Mouse (Mus musculus) limb, embryonic 14.5 days (tissue): Measurements from ENCODE around the gene Map7d1. TPM values are rescaled to one million over a fixed set of nuclear protein-coding genes. Genes with fewer than 3 reads are reported as not detected.

Experiments
- ATAC-seq: fragments of 200-750 bp; cut with Nextera tagmentation; 2 replicates; pipeline ENCODE4 v1.8.0; 2017; ENCODE audit warnings: low read depth, moderate number of reproducible peaks, moderate TSS enrichment; ENCODE audit not compliant: low FRiP score
- DNase-seq: peaks from one replicate; pipeline ENCODE4 v3.0.0-alpha.2; 2015; ENCODE audit warnings: low spot score
- H3K27ac ChIP-seq: fragments of 300-500 bp; sonication (generic); replicated peaks from 2 replicates; pipeline ENCODE4 v1.5.1; 2014; ENCODE audit warnings: low read depth, mild to moderate bottlenecking, low read length, moderate library complexity, mixed read lengths
- H3K27me3 ChIP-seq: fragments of 300-500 bp; sonication (generic); 2 replicates; pipeline ENCODE4 v1.6.1; 2014; ENCODE audit warnings: low read length, mixed read lengths; ENCODE audit not compliant: control insufficient read depth, insufficient read depth
- H3K36me3 ChIP-seq: fragments of 300-500 bp; sonication (generic); 2 replicates; pipeline ENCODE4 v1.6.1; 2014; ENCODE audit warnings: mild to moderate bottlenecking, low read length, moderate library complexity, mixed read lengths; ENCODE audit not compliant: control insufficient read depth, insufficient read depth
- H3K4me1 ChIP-seq: fragments of 300-500 bp; sonication (generic); 2 replicates; pipeline ENCODE4 v1.6.1; 2014; ENCODE audit warnings: antibody characterized with exemption, low read length, mixed read lengths; ENCODE audit not compliant: control insufficient read depth, insufficient read depth
- H3K4me2 ChIP-seq: fragments of 300-500 bp; sonication (generic); replicated peaks from 2 replicates; pipeline ENCODE4 v1.6.1; 2014; ENCODE audit warnings: low read depth, mild to moderate bottlenecking, low read length, moderate library complexity; ENCODE audit not compliant: severe bottlenecking
- H3K4me3 ChIP-seq: fragments of 300-500 bp; sonication (generic); replicated peaks from 2 replicates; pipeline ENCODE4 v1.5.1; 2014; ENCODE audit warnings: low read length
- H3K9ac ChIP-seq: fragments of 300-500 bp; sonication (generic); 2 replicates; pipeline ENCODE4 v1.6.1; 2014; ENCODE audit warnings: mild to moderate bottlenecking, low read depth, low read length, moderate library complexity; ENCODE audit not compliant: severe bottlenecking
- H3K9me3 ChIP-seq: fragments of 300-500 bp; sonication (generic); 2 replicates; pipeline ENCODE4 v1.6.1; 2016; ENCODE audit warnings: low read length; ENCODE audit not compliant: control insufficient read depth
- POLR2A ChIP-seq: fragments of 200-500 bp; IDR thresholded peaks from 2 replicates; pipeline ENCODE4 v1.8.0; 2012; ENCODE audit warnings: inconsistent platforms, mild to moderate bottlenecking, moderate library complexity, borderline replicate concordance; ENCODE audit not compliant: insufficient read depth, insufficient read length; ENCODE audit errors: extremely low read depth
- WGBS: fragments of 180-500 bp; shearing (Covaris S2); extraction: QIAGEN DNeasy Blood & Tissue Kit; methylation state at CpG from one replicate; pipeline ENCODE4 v1.1.7; 2014; 5-methylcytosine and 5-hydroxymethylcytosine counted together
- polyA plus RNA-seq, 2 experiments: library from polyadenylated mRNA; depleted of rRNA in 1 of 2; stranded (reverse) in 1 of 2; unstranded in 1 of 2; fragments of >200 nt; fragmentation: Nextera tagmentation in 1 of 2; extraction: Ambion mirVana in 1 of 2; gene quantifications; 2 replicates each; pipeline versions ENCODE4 v1.2.1 to v1.2.3; 2012 to 2014

The Map7d1 gene
- polyA plus RNA-seq, 2 experiments: 58.3 to 113 TPM

- no peaks in the 10 kb centered on the region for H3K9me3 ChIP-seq
- peaks cover 9% of the 10 kb centered on the region for H3K4me1 ChIP-seq
- H3K4me2 ChIP-seq: no peak overlapping the region
- no peak overlapping the region for H3K27ac ChIP-seq
- DNase-seq (no peak), ATAC-seq (no peak)
- no peaks in the 10 kb centered on the region for H3K27me3 ChIP-seq
- no peak overlapping the region for H3K9ac ChIP-seq
- TF ChIP-seq POLR2A: no peak
- WGBS: 92% methylated on average over 4 of the region's 4 CpGs
- peaks cover 59% of the 10 kb centered on the region for H3K36me3 ChIP-seq
- H3K4me3 ChIP-seq: no peak overlapping the region
Observed at GRCm38 (mm10) chr4:126194916-126195315, 61.2 kb downstream of the Map7d1 start.

- H3K9ac ChIP-seq: no peak overlapping the region
- no peak overlapping the region for H3K4me2 ChIP-seq
- no peaks in the 10 kb centered on the region for H3K27me3 ChIP-seq
- no peak overlapping the region for H3K27ac ChIP-seq
- ATAC-seq (no peak), DNase-seq (no peak)
- peaks cover 66% of the 10 kb centered on the region for H3K36me3 ChIP-seq
- no peaks in the 10 kb centered on the region for H3K9me3 ChIP-seq
- TF ChIP-seq POLR2A: no peak
- no peak overlapping the region for H3K4me3 ChIP-seq
- H3K4me1 ChIP-seq: peaks cover 4% of the 10 kb centered on the region; the same call in 1 of the 2 replicates
Observed at GRCm38 (mm10) chr4:126194216-126194615, 61.9 kb downstream of the Map7d1 start.

GRCm38 (mm10) chr4:126190636-126191035 is 65.5 kb downstream of the Map7d1 start:
- Histone ChIP-seq H3K36me3 (peaks cover 74% of the 10 kb centered on the region), H3K4me1 (no peaks in the 10 kb centered on the region), H3K9ac (no peak overlapping the region), H3K27ac (no peak overlapping the region), H3K4me3 (no peak overlapping the region), H3K4me2 (no peak overlapping the region), H3K9me3 (no peaks in the 10 kb centered on the region), H3K27me3 (no peaks in the 10 kb centered on the region)
- DNase-seq (no peak), ATAC-seq (no peak)
- 92% methylated on average over 2 of the region's 2 CpGs for WGBS
- TF ChIP-seq POLR2A: no peak

- H3K27ac ChIP-seq: no peak overlapping the region
- no peaks in the 10 kb centered on the region for H3K9me3 ChIP-seq
- no peak for DNase-seq
- 87% methylated on average over 3 of the region's 3 CpGs for WGBS
- TF ChIP-seq POLR2A: no peak
- H3K4me1 ChIP-seq: no peaks in the 10 kb centered on the region
- no peak overlapping the region for H3K9ac ChIP-seq
- peaks cover 72% of the 10 kb centered on the region for H3K36me3 ChIP-seq
- H3K27me3 ChIP-seq: no peaks in the 10 kb centered on the region
- no peak overlapping the region for H3K4me2 ChIP-seq
- H3K4me3 ChIP-seq: no peak overlapping the region
- no peak for ATAC-seq
Observed at GRCm38 (mm10) chr4:126187096-126187495, 69.0 kb downstream of the Map7d1 start.

GRCm38 (mm10) chr4:126183034-126183433 is 73.1 kb downstream of the Map7d1 start:
- Histone ChIP-seq H3K9me3 (no peaks in the 10 kb centered on the region), H3K4me3 (no peak overlapping the region), H3K36me3 (peaks cover 80% of the 10 kb centered on the region), H3K27ac (no peak overlapping the region), H3K9ac (no peak overlapping the region), H3K27me3 (no peaks in the 10 kb centered on the region), H3K4me1 (no peaks in the 10 kb centered on the region), H3K4me2 (no peak overlapping the region)
- WGBS: 94% methylated on average over 5 of the region's 5 CpGs
- DNase-seq (no peak), ATAC-seq (no peak)
- TF ChIP-seq POLR2A: no peak

Other genes starting within 250 kb of the Map7d1 start
- 1.6 and 2.1 TPM in 2 replicates for gene Csf3r, start 231.8 kb downstream of the Map7d1 start, polyA plus RNA-seq (2012; rRNA removed)
- gene Csf3r, start 231.8 kb downstream of the Map7d1 start, polyA plus RNA-seq (2014; fragmentation: Nextera tagmentation; extraction: Ambion mirVana): 0.32 and 0.68 TPM in 2 replicates
- 78.0 and 83.5 TPM in 2 replicates for gene Mrps15, start 209.4 kb downstream of the Map7d1 start, polyA plus RNA-seq (2012; rRNA removed)
- 139 and 140 TPM in 2 replicates for gene Mrps15, start 209.4 kb downstream of the Map7d1 start, polyA plus RNA-seq (2014; fragmentation: Nextera tagmentation; extraction: Ambion mirVana)
- 5.3 and 5.8 TPM in 2 replicates for gene Oscp1, start 197.8 kb downstream of the Map7d1 start, polyA plus RNA-seq (2012; rRNA removed)
- 13.2 and 13.8 TPM in 2 replicates for gene Oscp1, start 197.8 kb downstream of the Map7d1 start, polyA plus RNA-seq (2014; fragmentation: Nextera tagmentation; extraction: Ambion mirVana)
- 44.0 and 50.4 TPM in 2 replicates for gene Lsm10, start 159.7 kb downstream of the Map7d1 start, polyA plus RNA-seq (2012; rRNA removed)
- gene Lsm10, start 159.7 kb downstream of the Map7d1 start, polyA plus RNA-seq (2014; fragmentation: Nextera tagmentation; extraction: Ambion mirVana): 53.7 and 54.3 TPM in 2 replicates
- gene Stk40, start 152.4 kb downstream of the Map7d1 start, polyA plus RNA-seq (2012; rRNA removed): 21.3 and 25.5 TPM in 2 replicates
- gene Stk40, start 152.4 kb downstream of the Map7d1 start, polyA plus RNA-seq (2014; fragmentation: Nextera tagmentation; extraction: Ambion mirVana): 27.9 and 29.1 TPM in 2 replicates
- 120 and 155 TPM in 2 replicates for gene Eva1b, start 108.6 kb downstream of the Map7d1 start, polyA plus RNA-seq (2012; rRNA removed)
- gene Eva1b, start 108.6 kb downstream of the Map7d1 start, polyA plus RNA-seq (2014; fragmentation: Nextera tagmentation; extraction: Ambion mirVana): 101 and 106 TPM in 2 replicates
- gene Sh3d21, start 92.9 kb downstream of the Map7d1 start, polyA plus RNA-seq (2012; rRNA removed): 7.1 and 8.5 TPM in 2 replicates
- 8.9 and 10.9 TPM in 2 replicates for gene Sh3d21, start 92.9 kb downstream of the Map7d1 start, polyA plus RNA-seq (2014; fragmentation: Nextera tagmentation; extraction: Ambion mirVana)
- 168 and 191 TPM in 2 replicates for gene Thrap3, start 53.6 kb downstream of the Map7d1 start, polyA plus RNA-seq (2012; rRNA removed)
- gene Thrap3, start 53.6 kb downstream of the Map7d1 start, polyA plus RNA-seq (2014; fragmentation: Nextera tagmentation; extraction: Ambion mirVana): 204 and 229 TPM in 2 replicates
- 93.6 and 113 TPM in 2 replicates for gene Trappc3, start 6.0 kb upstream of the Map7d1 start, polyA plus RNA-seq (2012; rRNA removed)
- gene Trappc3, start 6.0 kb upstream of the Map7d1 start, polyA plus RNA-seq (2014; fragmentation: Nextera tagmentation; extraction: Ambion mirVana): 34.5 and 38.3 TPM in 2 replicates
- gene Col8a2, start 30.4 kb upstream of the Map7d1 start, polyA plus RNA-seq (2012; rRNA removed): 50.3 and 57.4 TPM in 2 replicates
- 74.6 and 75.4 TPM in 2 replicates for gene Col8a2, start 30.4 kb upstream of the Map7d1 start, polyA plus RNA-seq (2014; fragmentation: Nextera tagmentation; extraction: Ambion mirVana)
- 66.3 and 77.4 TPM in 2 replicates for gene Adprhl2, start 65.4 kb upstream of the Map7d1 start, polyA plus RNA-seq (2012; rRNA removed)
- 59.9 and 69.1 TPM in 2 replicates for gene Adprhl2, start 65.4 kb upstream of the Map7d1 start, polyA plus RNA-seq (2014; fragmentation: Nextera tagmentation; extraction: Ambion mirVana)
- 48.9 and 52.5 TPM in 2 replicates for gene Tekt2, start 69.3 kb upstream of the Map7d1 start, polyA plus RNA-seq (2012; rRNA removed)
- 14.4 and 18.7 TPM in 2 replicates for gene Tekt2, start 69.3 kb upstream of the Map7d1 start, polyA plus RNA-seq (2014; fragmentation: Nextera tagmentation; extraction: Ambion mirVana)
- 6.2 and 6.6 TPM in 2 replicates for gene Ago3, start 173.2 kb upstream of the Map7d1 start, polyA plus RNA-seq (2012; rRNA removed)
- gene Ago3, start 173.2 kb upstream of the Map7d1 start, polyA plus RNA-seq (2014; fragmentation: Nextera tagmentation; extraction: Ambion mirVana): 11.4 and 14.3 TPM in 2 replicates
- gene Ago1, start 212.2 kb upstream of the Map7d1 start, polyA plus RNA-seq (2012; rRNA removed): 22.6 and 25.9 TPM in 2 replicates
- 7.2 and 9.2 TPM in 2 replicates for gene Ago1, start 212.2 kb upstream of the Map7d1 start, polyA plus RNA-seq (2014; fragmentation: Nextera tagmentation; extraction: Ambion mirVana)